Mouse (Mus musculus): ENCODE results near the gene Caskin2.
"Not testable (repeated sequence)": the region's sequence is repeated elsewhere in the genome, so short reads cannot be mapped to it uniquely, and the experiment has no call there.

Gene Caskin2

DNA sequence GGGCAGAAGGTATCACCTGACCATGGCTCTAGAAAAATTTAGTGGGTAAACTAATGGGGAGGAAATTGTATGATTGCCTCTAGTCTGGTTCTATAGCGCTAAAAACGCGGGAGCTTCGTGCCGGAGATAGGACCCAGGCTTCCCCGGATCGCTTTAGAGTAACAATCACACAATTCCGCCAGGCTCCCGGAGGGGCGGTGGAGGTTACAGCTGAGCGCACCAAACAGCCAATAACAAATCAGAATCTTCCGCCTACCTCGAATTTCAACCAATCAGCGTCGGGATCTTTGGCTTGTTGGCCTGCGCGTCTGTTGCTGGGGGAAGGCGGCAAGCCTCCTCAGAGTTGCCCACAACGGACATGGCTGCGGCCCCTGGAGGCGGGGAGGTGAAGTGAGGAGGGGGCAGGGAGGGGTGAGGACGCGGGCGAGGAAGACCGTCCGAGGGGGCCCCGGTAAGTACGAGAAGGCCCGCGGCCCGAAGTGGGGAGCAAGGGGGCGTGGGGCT lies 48.3 kb downstream of the Caskin2 start, which contains the start of gene Tmem94:
Gene Tmem94 (plus strand): TSS at position 331 of the 504 bp plus-strand sequence.
- DNase-seq (ENCODE audit: low spot score), result peak; percentile 94

DNA sequence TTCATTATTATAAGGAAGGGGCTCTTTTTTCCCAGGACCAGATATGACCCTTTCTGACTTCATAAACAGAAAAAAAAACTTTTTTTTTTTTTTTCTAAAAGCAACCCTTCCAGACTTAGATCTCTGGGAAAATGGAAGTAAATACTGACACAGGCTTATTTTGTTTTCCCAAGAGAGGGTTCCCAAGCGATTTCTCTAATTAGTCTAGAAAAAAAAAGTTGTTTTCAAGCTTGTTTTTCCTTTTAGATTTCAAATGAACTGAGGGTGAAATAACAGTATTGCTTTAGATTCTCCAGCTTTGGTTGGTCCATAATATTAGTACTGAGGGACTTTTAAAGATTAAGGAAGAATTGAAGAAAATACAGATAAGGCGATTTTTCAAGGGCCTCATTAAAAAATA lies 48.7 kb downstream of the Caskin2 start:
- DNase-seq (ENCODE audit: low spot score), result no peak

DNA sequence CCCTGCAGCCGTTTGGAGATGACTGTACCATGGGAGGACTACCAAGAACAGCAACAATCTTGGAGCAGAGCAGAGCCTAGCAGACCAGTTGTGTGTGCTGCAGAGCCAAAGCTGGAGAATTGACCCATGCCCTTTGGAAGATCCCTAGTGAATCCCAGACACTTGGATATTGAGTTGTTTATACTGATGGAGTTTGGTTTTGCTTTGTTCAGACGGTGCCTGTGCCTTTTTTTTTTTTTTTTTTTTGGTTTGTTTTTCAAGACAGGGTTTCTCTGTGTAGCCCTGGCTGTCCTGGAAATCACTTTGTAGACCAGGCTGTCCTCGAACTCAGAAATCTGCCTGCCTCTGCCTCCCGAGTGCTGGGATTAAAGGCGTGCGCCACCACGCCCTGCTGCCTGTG lies 51.3 kb downstream of the Caskin2 start:
- not testable (repeated sequence) for DNase-seq (ENCODE audit: low spot score)

DNA sequence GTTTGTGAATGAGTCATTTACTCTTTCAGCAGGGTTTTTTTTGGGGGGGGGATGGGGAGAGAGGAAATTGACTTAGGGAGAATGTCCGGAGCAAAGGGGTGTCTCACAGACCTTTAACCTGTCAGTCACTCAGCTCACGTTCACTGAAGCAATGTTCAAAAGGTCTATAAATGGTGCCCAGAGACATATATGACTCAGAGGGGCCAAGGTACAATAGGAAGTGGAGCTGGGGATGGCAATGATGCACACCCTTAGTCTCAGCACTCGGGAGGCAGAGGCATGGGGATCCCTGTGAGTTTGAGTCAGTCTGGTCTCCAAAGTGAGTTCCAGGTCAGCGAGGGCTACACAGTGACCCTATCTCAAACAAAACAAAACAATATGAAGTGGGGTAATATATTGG lies 60.0 kb downstream of the Caskin2 start:
- no peak for DNase-seq (ENCODE audit: low spot score)

GRCm38 (mm10) chr11:115752653-115753052 lies 60.8 kb downstream of the Caskin2 start:
- no peak for DNase-seq (ENCODE audit: low spot score)

DNA sequence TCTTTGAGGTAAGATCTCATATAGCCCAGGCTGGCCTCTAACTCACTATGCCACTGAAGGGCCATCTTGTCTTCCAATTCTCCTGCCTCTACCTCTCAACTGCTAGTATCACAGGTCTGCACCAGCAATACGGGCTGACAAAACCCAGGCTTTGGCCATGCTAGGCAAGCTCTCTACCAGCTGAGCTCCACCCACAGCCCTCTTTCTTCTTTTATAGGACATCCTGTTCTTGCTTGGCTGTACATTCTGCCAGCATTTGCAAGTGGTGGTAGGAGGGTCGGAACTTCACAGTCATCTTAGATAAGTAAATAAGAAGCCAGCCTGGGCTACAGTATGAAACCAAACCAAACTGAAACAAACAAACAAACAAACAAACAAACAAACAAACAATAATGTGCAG lies 61.7 kb downstream of the Caskin2 start:
- no peak for DNase-seq (ENCODE audit: low spot score)

DNA sequence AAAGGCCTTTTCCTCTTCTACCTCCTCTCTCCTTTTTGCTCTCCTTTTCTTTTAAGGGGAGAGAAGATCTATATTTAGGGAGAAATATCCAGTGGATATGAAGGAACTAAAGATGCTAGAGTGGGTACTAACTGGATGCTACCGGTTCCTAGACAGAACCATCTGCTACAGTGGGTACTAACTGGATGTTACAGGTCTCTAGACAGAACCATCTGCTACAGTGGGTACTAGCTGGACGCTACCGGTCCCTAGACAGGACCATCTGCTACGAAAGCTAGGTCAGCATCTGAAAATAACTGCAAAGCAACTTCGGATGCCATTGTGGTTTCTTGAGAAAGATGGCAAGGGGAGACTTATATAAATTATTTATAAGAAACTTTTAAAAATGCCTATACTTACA lies 63.6 kb downstream of the Caskin2 start:
- DNase-seq (ENCODE audit: low spot score), result no peak
